Mouse (Mus musculus): Measurements from ENCODE around the gene St8sia2. TPM values are rescaled to one million over a fixed set of nuclear protein-coding genes. Genes with fewer than 3 reads are reported as not detected.

St8sia2 gene
- polyA plus RNA-seq (2012; rRNA removed; ENCODE audit: low replicate concordance): 0.43 and 0.68 TPM in 2 replicates

DNA sequence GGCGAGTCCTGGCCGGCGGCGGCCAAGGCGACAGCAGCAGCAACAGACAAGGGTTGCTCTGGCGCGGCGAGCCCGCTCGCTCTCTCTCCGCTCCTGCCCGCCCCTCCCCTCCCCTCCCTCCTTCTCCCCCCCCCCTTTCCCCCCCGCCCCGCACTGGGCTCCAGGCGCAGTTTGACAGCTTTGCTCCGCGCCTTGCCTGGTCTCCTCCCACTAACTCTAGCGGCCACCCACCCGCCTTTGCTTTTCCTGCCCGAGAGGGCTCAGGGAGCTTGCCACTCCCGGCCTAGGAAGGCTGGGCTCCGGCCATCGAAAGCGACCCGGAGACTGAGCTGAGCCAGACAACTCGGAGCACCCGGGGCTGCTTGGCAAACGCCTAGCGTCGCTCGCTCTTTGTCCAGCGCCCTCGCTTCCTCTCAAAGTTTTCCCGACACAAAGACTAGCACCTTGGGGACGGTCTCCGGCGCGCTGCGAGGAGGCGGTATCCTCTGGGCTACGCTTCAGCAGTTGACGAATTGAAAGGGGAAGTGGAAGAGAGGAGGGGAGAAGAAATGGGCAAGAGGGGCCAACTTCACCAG lies at the start of gene St8sia2:
Gene St8sia2, minus strand, starts transcription at position 90 of the 575 bp plus-strand sequence.

Measured in mammary gland, adult 2 months (tissue).